Mouse (Mus musculus): ENCODE results near the gene Odam.

The Odam gene

GRCm38 (mm10) chr5:87884729-87885128, at the start of gene Odam:
Gene Odam, plus strand, starts transcription at chr5:87885029.
- DNase-seq (ENCODE audit: low spot score in 2 of 2): no peak

- no peak for DNase-seq (ENCODE audit: low spot score in 2 of 2)
Measured at GRCm38 (mm10) chr5:87855136-87855716, 29.6 kb upstream of the Odam start.

- no peak for DNase-seq (ENCODE audit: low spot score in 2 of 2)
Measured at GRCm38 (mm10) chr5:87870084-87870483, 14.7 kb upstream of the Odam start.

GRCm38 (mm10) chr5:87871423-87871822, 13.4 kb upstream of the Odam start:
- DNase-seq (ENCODE audit: low spot score in 2 of 2): no peak

- no peak for DNase-seq (ENCODE audit: low spot score in 2 of 2)
Measured at GRCm38 (mm10) chr5:87925372-87925771, 40.5 kb downstream of the Odam start, which contains the start of gene Csn3. Gene Csn3, plus strand, starts transcription at chr5:87925579.

- no peak for DNase-seq (ENCODE audit: low spot score in 2 of 2)
Measured at GRCm38 (mm10) chr5:87931603-87932002, 46.8 kb downstream of the Odam start.

GRCm38 (mm10) chr5:87940752-87941151, 55.9 kb downstream of the Odam start:
- no peak for DNase-seq (ENCODE audit: low spot score in 2 of 2)

- no peak for DNase-seq (ENCODE audit: low spot score in 2 of 2)
Measured at GRCm38 (mm10) chr5:87942515-87942914, 57.7 kb downstream of the Odam start.
